Mouse (Mus musculus): Measurements from ENCODE around the gene Col4a3. TPM values are rescaled to one million over a fixed set of nuclear protein-coding genes. Genes with fewer than 3 reads are reported as not detected.

Gene Col4a3
- polyA plus RNA-seq (2015; fragmentation: Illumina TruSeq; extraction: RNeasy Lipid Tissue Mini Kit (QIAGEN cat#74804); ENCODE audit: insufficient read depth, low read depth, low replicate concordance) = 1.1 TPM

DNA sequence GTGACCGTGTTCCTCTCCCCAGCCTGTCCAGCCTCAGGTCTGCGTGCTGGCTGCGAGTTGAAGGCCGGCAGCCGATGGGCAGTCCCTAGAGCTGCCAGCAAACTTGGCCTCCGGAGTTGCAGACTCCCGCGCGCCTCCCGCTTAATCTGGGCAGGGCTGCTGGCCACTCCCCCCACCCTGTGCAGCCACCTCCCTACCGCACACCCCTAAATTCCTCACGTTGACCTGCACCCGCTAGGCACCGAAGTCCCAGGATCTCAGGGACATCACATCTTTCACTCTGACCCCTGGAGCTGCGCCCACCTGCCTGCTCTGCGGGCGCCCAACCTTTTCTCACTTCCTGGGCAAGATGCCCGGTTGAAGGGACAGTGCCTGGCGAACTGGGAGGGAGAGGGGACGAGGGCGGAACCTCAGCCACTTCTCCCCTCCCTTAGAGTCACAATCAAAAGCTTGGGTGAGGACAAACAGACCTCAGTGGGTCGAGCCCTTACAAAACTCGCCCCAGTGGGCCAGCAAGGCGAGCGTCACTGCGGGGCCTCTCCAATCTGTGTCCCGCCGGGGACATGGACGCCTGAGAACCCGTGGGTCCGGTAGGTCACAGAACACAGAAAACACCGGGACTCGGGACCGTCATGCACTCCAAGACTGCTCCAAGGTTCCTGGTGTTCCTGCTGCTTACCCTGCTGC lies at the start of gene Col4a3, which contains the start of gene Col4a4:
Gene Col4a3, plus strand, starts transcription at position 209 of the 687 bp plus-strand sequence.
Gene Col4a4, minus strand, starts transcription at position 137 of the 687 bp plus-strand sequence.

GRCm38 (mm10) chr1:82724339-82725025 lies 137.8 kb downstream of the Col4a3 start, which contains the start of gene Mff:
TSS of gene Mff (plus strand) at chr1:82724890.

DNA sequence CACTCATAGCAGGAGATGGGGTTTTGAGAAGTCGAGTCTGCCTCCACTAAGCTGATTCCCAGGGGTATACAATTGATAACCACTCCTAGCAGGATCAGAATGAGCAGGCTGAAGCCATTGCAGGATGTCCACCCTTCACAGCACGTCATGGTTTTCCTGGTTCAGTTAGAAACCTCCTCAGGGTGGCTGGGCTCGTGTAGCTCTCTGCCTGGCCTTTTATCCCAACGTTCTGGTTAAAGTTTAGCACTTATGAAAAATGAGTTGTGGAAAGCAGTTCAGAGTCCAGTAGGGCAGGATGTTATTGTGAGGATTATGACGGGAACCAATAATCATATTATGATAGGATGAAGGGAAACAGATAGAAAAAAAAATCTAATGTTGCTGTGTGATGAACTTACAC lies 181.5 kb downstream of the Col4a3 start, which contains the start of gene Tm4sf20:
Gene Tm4sf20, minus strand, starts transcription at position 193 of the 400 bp plus-strand sequence.

GRCm38 (mm10) chr1:82771022-82771586 lies 184.4 kb downstream of the Col4a3 start, which contains the start of gene Gm47791:
TSS of gene Gm47791 (minus strand) at chr1:82771243.

Other genes with a start within 250 kb of the Col4a3 start
- 0.48 TPM for gene Col4a4, start 72 bp upstream of the Col4a3 start, polyA plus RNA-seq (2015; fragmentation: Illumina TruSeq; extraction: RNeasy Lipid Tissue Mini Kit (QIAGEN cat#74804); ENCODE audit: insufficient read depth, low read depth, low replicate concordance)
- 30.1 TPM for gene Mff, start 138.0 kb downstream of the Col4a3 start, polyA plus RNA-seq (2015; fragmentation: Illumina TruSeq; extraction: RNeasy Lipid Tissue Mini Kit (QIAGEN cat#74804); ENCODE audit: insufficient read depth, low read depth, low replicate concordance)
- not detected for gene Tm4sf20, start 181.5 kb downstream of the Col4a3 start, polyA plus RNA-seq (2015; fragmentation: Illumina TruSeq; extraction: RNeasy Lipid Tissue Mini Kit (QIAGEN cat#74804); ENCODE audit: insufficient read depth, low read depth, low replicate concordance)
- not detected for gene Gm47791, start 184.3 kb downstream of the Col4a3 start, polyA plus RNA-seq (2015; fragmentation: Illumina TruSeq; extraction: RNeasy Lipid Tissue Mini Kit (QIAGEN cat#74804); ENCODE audit: insufficient read depth, low read depth, low replicate concordance)